Mouse (Mus musculus) thymus, adult 2 months (tissue): ENCODE results near the gene Rph3al. TPM values are rescaled to one million over a fixed set of nuclear protein-coding genes. Genes with fewer than 3 reads are reported as not detected.

Experiments used
- DNase-seq: peaks from one replicate; pipeline ENCODE4 v3.0.0; 2021
- H3K27ac ChIP-seq: fragments of 200-500 bp; 2 replicates; pipeline ENCODE4 v1.5.1; 2012; ENCODE audit warnings: low read length, control low read depth; ENCODE audit not compliant: control insufficient read depth, insufficient read depth
- H3K27me3 ChIP-seq: fragments of 200-500 bp; 2 replicates; pipeline ENCODE4 v1.6.1; 2012; ENCODE audit warnings: mild to moderate bottlenecking, low read length, moderate library complexity, mixed read lengths; ENCODE audit not compliant: control insufficient read depth, insufficient read depth
- H3K36me3 ChIP-seq: fragments of 200-500 bp; 2 replicates; pipeline ENCODE4 v1.6.1; 2012; ENCODE audit warnings: mild to moderate bottlenecking, low read length, moderate library complexity; ENCODE audit not compliant: control insufficient read depth, insufficient read depth
- H3K4me1 ChIP-seq: fragments of 200-500 bp; replicated peaks from 2 replicates; pipeline ENCODE4 v1.6.1; 2012; ENCODE audit warnings: low read length; ENCODE audit not compliant: control insufficient read depth, insufficient read depth
- H3K4me3 ChIP-seq: fragments of 200-500 bp; 2 replicates; pipeline ENCODE4 v1.5.1; 2012; ENCODE audit warnings: mild to moderate bottlenecking, low read length, control low read depth, moderate library complexity; ENCODE audit not compliant: control insufficient read depth, insufficient read depth
- CTCF ChIP-seq: fragments of 200-500 bp; IDR thresholded peaks from 2 replicates; pipeline ENCODE4 v1.5.1; 2012; ENCODE audit warnings: mild to moderate bottlenecking, control low read depth, low read length, moderate library complexity, borderline replicate concordance; ENCODE audit not compliant: control insufficient read depth, poor library complexity, insufficient read depth; ENCODE audit errors: extremely low read depth
- POLR2A ChIP-seq: fragments of 200-500 bp; IDR thresholded peaks from 2 replicates; pipeline ENCODE4 v1.6.1; 2012; ENCODE audit warnings: mild to moderate bottlenecking, low read length, control low read depth, moderate library complexity; ENCODE audit not compliant: control insufficient read depth, poor library complexity, insufficient read depth; ENCODE audit errors: extremely low read depth
- WGBS: fragments of 180-500 bp; shearing (Covaris S2); methylation state at CpG from one replicate; pipeline ENCODE4 v1.1.7; 2018; 5-methylcytosine and 5-hydroxymethylcytosine counted together
- polyA plus RNA-seq: library from polyadenylated mRNA; depleted of rRNA; stranded (reverse); fragments of >200 nt; gene quantifications from 2 replicates; pipeline ENCODE4 v1.2.3, GENCODE M21; 2012

Rph3al gene
- polyA plus RNA-seq, 1 experiment: 7.6 TPM

GRCm38 (mm10) chr11:75903486-75903885 is 34.7 kb downstream of the Rph3al start:
- WGBS: 84% methylated on average over 3 of the region's 3 CpGs
- DNase-seq: peak; percentile 28
- Histone ChIP-seq H3K4me1 (no peaks in the 10 kb centered on the region), H3K27me3 (no peaks in the 10 kb centered on the region), H3K4me3 (no peak overlapping the region), H3K36me3 (no peaks in the 10 kb centered on the region), H3K27ac (no peak overlapping the region)
- TF ChIP-seq CTCF (peak; percentile 73; the same call in 1 of the 2 replicates), POLR2A (no peak)

DNA sequence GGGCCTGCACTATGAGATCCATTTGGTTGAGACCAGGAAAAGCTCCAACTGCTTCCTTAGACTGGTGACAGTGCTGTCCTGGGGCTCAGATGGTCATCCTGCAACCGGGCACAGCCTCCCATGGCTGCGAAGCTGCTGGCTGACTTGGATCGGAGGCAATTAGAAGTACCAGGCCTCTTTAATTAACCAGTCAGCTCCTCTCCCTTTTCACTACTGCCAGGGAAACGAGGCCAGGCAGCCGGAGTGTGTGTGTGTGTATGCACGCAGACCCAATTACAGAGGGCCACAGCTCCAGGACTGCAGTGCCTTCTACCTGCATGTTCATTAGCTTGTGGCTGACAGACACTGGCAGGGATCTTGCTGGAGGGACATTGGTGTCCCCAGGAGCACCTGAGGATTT is 36.9 kb downstream of the Rph3al start:
- Histone ChIP-seq H3K4me1 (no peaks in the 10 kb centered on the region), H3K27me3 (no peaks in the 10 kb centered on the region), H3K36me3 (no peaks in the 10 kb centered on the region), H3K4me3 (no peak overlapping the region), H3K27ac (no peak overlapping the region)
- 93% methylated on average over 6 of the region's 6 CpGs for WGBS
- DNase-seq: no peak
- TF ChIP-seq CTCF (no peak), POLR2A (no peak)

GRCm38 (mm10) chr11:75899676-75900075 is 38.6 kb downstream of the Rph3al start:
- no peaks in the 10 kb centered on the region for H3K27me3 ChIP-seq
- TF ChIP-seq POLR2A (no peak), CTCF (no peak)
- DNase-seq: no peak
- H3K4me3 ChIP-seq: no peak overlapping the region
- no peaks in the 10 kb centered on the region for H3K36me3 ChIP-seq
- no peak overlapping the region for H3K27ac ChIP-seq
- WGBS: 97% methylated on average over 9 of the region's 9 CpGs
- no peaks in the 10 kb centered on the region for H3K4me1 ChIP-seq

GRCm38 (mm10) chr11:75898532-75898931 is 39.7 kb downstream of the Rph3al start:
- Histone ChIP-seq H3K4me3 (no peak overlapping the region), H3K4me1 (no peaks in the 10 kb centered on the region), H3K36me3 (no peaks in the 10 kb centered on the region), H3K27ac (no peak overlapping the region), H3K27me3 (no peaks in the 10 kb centered on the region)
- 97% methylated on average over 9 of the region's 9 CpGs for WGBS
- TF ChIP-seq POLR2A (no peak), CTCF (no peak)
- no peak for DNase-seq

DNA sequence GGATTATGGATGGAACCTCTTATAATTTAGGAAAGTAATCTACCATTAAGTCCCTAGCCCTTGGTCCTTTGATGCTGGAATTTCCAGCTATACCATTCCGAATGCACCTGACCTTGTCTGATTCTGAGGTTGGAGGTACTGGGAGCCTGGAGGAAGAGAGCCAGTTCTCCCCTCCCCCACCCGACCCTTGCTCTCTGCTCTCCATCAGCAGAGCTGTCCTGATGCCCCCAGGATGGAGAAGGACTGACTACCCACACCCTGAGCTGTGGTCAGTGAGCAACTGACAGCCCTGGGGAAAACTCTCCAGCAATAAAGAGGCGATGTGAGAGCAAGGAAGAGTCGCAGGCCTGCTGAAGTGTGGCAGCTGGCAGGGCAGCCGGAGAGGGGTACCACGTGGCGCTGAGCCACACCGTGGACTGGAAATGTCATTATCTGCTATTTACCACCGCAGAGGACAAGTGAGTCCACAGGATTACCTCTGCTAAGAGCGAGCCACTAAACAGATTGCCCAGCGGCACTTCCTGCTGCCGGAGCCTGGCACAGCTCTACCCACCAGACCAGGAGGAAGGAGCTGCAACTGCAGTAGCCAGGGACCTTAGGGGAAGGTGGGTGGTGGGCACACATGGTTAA is 43.3 kb downstream of the Rph3al start:
- Histone ChIP-seq H3K36me3 (no peaks in the 10 kb centered on the region), H3K4me1 (no peaks in the 10 kb centered on the region), H3K27me3 (no peaks in the 10 kb centered on the region), H3K4me3 (no peak overlapping the region), H3K27ac (no peak overlapping the region)
- WGBS: 84% methylated on average over 12 of the region's 12 CpGs
- no peak for TF ChIP-seq CTCF
- TF ChIP-seq POLR2A: no peak
- DNase-seq: no peak

- Histone ChIP-seq H3K4me3 (no peak overlapping the region), H3K27me3 (no peaks in the 10 kb centered on the region), H3K4me1 (no peaks in the 10 kb centered on the region), H3K36me3 (no peaks in the 10 kb centered on the region), H3K27ac (no peak overlapping the region)
- TF ChIP-seq POLR2A: no peak
- no peak for TF ChIP-seq CTCF
- DNase-seq: no peak
- 91% methylated on average over 2 of the region's 2 CpGs for WGBS
These were observed 44.3 kb downstream of the Rph3al start for GRCm38 (mm10) chr11:75893956-75894355.

DNA sequence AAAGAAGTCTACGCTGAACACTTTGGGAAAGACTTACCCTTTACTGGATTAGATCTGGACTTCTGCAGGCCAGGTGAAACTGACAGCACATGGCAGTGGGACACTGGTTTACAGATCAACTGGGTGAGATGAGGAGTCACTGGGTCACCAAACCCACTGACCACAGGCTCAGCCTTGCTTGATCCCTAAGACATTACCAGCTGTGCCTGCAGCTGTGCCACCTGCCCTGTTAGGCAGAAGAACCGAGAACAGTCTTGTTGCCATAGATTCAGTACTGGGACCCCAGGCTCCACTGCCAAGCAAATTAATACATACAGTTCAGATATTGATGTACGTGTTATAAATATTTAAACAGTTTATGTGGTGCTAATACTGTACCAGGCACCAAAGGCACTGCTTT is 50.9 kb downstream of the Rph3al start:
- 94% methylated on average over 3 of the region's 3 CpGs for WGBS
- peaks cover 3% of the 10 kb centered on the region for H3K4me1 ChIP-seq
- H3K27me3 ChIP-seq: no peaks in the 10 kb centered on the region
- H3K36me3 ChIP-seq: no peaks in the 10 kb centered on the region
- no peak for DNase-seq
- H3K4me3 ChIP-seq: no peak overlapping the region
- TF ChIP-seq CTCF (no peak), POLR2A (no peak)
- no peak overlapping the region for H3K27ac ChIP-seq
